Mouse (Mus musculus) adipocyte (in vitro differentiated cells): ENCODE measurements around the gene Tacc3.
A peak's percentile ranks its signal among the peaks of the same experiment; 100 is the strongest.

Source experiments
- DNase-seq: peaks from one replicate; pipeline ENCODE4 v3.0.0-alpha.2; 2016; ENCODE audit warnings: low spot score

The Tacc3 gene

DNA sequence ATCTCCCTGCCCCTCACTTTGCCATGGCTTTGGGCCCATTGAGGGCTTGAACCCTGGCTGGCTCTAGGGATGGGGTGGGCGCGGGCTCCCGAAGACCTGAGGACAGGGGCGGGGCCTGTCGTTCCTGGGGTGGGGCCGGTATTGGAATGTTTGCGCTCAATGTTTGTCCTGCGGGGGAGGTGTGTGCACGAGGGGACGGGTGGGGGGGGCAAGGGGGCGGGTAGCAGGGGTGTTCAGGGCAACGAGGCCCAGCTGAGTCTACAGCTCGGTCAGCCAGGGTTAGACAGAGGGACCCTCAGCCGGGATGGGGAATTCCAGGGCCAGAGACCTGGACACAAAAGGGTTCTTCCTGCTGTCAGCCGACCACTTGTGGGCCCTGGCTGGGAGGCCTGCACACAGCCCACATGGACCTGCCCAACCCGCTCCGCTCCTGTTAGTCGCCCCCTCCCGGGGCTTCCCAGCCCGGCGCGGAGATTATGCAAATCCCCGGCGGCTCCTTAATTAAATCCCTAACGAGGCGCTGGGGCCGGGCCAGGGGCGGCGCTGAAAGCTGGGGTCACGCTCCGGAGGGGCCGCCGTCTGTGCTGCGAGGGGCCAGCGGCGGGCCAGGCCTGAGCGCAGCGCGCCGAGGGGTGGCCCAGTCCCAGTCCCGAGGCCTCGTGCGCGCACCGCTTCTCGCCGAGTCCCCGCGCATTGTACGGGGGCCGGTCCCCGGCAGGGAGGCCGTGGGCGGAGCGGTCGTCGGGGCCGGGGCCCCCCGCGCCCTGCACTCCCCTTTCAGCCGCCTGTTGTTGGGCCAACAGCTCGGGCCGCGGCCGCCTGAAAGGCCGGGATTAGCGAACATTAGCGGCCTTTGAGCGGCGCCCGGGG is 37.2 kb downstream of the Tacc3 start:
- no peak for DNase-seq

- DNase-seq = no peak
These were observed 37.8 kb downstream of the Tacc3 start for GRCm38 (mm10) chr5:33695718-33696121.

DNA sequence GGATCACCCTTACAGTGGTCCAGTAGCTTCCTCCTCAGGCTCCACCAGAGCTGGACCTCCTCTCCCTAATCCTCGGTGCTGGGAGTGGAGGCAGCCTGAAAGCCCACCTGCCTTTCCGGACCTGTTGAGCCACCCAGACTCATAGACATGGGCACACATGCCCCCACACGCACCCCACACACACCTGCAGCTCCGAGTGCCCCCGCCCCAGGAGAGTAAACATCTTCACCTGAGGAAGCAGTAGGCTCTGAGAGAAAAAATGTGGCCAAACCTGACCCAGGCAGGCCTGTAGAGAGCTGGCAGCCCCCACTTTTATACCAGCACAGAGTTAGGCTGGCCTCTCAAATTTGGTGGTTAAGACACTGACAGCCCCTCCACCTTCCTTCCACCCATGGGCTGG is 38.5 kb downstream of the Tacc3 start:
- DNase-seq = no peak

DNA sequence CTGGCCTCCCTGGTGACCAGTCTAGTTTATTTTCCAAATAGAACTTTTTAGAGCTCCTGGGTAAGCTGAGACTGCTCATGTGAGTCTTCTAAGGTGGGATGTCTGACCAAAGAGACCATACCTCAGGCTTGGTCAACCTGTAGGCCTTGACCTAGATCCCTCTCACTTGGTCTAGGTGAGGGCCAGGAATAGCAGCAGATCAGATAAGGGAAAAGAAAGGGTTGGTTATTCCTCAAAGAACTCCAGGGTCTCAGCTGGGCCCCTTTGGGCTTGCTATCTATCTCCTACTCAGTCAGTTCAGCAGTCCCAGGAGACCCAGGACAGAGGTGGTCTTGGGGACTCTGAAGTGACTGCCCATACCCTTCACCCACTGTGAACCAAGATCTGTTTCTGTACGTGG is 39.6 kb downstream of the Tacc3 start:
- DNase-seq = no peak

DNA sequence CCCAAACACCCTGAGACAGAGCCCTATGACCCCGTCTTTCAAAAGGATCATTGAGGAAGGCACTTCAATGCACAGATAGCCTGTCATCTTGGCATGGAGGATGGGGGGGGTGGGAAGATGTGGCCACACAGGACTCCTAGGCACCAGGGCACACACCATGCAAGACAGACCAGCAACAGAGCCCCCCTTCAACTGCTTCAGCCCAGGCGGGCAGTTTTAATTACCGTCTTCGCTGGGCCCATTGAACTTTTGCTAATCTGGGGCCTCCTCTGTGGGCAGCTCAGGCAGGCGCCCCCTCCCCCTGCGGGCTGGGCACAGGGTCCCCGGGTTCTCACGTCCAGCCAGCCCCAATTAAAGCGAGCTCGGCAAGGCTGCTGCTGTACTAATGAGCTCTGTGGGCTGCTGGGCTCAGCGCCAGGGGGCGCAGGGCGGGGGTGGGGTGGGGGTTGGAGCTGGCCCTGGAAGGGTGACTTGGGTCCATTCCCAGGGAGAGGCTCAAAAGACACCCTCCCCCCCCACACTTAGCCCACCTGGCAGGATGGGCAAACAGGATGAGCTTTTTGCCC is 40.1 kb downstream of the Tacc3 start:
- DNase-seq = no peak

DNA sequence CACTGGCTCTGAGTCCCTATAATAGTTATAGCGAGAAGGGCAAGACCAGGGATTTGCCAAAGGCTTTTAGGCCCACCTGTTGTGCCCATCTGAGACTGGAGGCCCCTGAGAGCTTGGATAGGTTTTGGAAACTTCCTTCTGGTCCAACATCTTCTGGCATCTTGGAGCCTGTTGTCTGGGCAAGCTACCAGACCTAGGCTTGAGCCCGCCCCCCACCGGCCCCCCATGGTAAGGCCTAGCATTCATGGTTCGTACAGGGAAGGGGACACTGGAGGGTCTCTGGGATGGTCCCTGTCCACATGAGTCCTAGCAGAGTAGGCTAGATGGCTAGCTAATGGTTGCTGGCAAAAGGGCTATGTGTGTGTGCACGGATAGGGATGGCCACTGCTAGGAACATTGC is 40.7 kb downstream of the Tacc3 start:
- no peak for DNase-seq

DNA sequence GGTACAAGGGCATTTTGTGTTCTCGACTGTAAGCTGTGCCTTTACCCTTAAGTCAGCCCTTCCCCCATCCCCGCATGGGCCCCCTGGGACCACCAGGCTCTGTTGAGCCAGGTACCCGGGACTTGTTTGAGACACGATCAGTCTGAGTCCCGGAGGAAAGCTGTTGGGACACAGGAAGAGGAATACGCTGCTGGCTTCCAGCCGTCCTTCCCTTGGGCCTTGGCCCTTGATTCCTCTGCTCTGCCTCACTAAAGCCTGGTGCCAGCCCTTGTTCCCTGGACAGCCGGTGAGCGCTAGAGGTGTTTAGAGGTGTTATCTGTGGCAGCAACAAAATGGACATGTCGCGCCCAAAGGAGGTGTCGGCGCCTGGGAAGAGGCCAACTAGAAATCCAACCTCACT is 42.1 kb downstream of the Tacc3 start:
- DNase-seq = no peak

GRCm38 (mm10) chr5:33701832-33702231 is 43.9 kb downstream of the Tacc3 start:
- no peak for DNase-seq

GRCm38 (mm10) chr5:33703999-33704398 is 46.1 kb downstream of the Tacc3 start:
- DNase-seq = no peak

- no peak for DNase-seq
These were observed 47.1 kb downstream of the Tacc3 start for GRCm38 (mm10) chr5:33704945-33705611.

DNA sequence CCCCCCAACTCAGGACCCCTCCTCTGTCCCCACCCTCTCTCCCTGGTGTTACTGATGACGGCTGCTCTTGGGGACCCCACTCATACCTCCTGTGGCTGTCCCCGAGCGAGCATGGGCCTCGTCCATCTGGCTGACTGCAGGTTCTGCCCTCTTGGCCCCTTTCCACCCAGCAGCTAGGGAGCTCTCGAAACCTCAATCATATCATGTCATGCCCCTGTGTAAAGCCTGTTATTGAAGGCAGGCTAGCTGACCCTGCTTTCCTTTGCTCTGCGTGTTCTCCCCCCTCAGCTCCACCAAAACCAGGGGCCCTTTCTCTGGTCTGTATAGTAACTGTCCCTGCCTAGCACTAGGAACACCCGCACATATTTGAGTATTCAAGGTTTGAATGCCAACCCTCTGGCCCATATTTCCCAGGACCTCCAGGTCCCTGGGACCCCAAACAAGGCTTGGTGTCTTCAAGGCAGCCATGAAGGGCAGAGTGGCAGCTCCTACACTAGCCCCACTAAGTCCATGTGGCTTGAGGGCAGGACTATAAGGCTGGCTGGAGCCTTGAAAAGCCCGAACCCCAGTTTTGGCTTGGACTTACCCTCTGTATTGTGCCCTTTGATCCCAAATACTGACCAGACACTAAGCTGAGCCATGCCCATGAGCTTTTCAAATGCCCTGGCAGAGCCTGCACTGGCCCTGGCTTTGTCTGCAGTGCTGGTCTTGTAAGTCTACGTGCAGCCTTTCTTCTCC is 47.9 kb downstream of the Tacc3 start:
- no peak for DNase-seq

GRCm38 (mm10) chr5:33706350-33706629 is 48.4 kb downstream of the Tacc3 start:
- no peak for DNase-seq

- DNase-seq = peak; percentile 32
These were observed 49.2 kb downstream of the Tacc3 start for GRCm38 (mm10) chr5:33707163-33707562.

GRCm38 (mm10) chr5:33709037-33709436 is 51.1 kb downstream of the Tacc3 start:
- no peak for DNase-seq

DNA sequence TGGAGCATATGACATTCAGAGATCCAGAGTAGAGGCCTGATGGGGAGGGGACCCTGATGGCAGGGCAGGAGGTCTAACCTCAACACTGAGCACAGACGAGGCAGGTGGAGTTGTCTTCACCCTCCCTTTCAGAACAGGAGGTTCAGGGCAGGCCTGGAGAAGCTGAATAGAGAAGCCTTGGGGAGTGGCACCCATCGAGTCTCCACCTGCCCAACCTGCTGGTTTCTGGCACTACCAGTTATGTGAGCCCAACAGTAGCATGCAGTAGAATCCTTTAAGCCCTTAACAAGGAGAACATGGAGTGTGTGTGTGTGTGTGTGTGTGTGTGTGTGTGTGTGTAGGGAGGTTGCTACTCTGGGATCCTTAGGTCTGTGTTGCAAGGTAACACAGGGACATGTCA is 54.6 kb downstream of the Tacc3 start:
- DNase-seq = no peak

GRCm38 (mm10) chr5:33715182-33715581 is 57.3 kb downstream of the Tacc3 start:
- no peak for DNase-seq

DNA sequence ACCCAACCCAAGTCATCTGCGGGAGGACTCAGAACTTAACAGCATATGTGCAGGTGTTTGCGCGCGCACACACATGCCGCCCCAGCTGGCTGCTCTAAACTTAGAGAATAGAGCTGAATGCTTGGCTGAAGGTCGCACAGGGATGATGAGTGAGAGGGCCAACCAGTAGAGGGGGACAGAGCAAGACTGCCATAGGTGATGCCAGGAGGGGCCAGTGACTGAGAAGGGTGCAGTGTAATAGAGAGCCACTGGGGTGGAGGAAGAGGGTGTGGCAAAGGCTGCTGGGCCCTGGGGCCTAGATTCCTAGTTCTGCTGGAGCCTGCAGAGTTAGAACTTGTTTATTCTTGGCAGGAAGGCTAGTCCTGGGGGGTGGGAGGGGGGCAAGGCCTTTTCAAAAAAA is 58.5 kb downstream of the Tacc3 start:
- DNase-seq = no peak

DNA sequence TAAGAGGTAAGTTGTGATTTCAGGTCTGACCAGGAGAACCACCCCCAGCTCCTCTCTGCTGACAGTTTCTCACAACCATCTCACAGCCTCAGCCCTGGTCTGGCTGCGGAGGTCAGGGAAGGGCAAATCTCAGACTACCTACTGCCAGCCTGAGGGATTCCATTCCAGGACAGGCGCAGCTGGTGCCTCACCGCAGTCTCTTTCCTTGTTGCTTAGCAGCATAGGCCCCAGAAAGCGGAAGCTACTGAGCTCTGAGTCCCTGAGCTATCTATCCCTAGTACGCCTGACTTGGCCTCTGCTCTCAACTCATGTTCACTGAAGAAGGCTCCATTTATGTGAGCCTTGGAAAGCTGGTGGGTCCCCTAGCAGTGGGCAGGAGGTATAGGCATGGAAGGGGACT is 60.5 kb downstream of the Tacc3 start:
- DNase-seq = no peak

- no peak for DNase-seq
These were observed 63.0 kb downstream of the Tacc3 start for GRCm38 (mm10) chr5:33720852-33721490.

DNA sequence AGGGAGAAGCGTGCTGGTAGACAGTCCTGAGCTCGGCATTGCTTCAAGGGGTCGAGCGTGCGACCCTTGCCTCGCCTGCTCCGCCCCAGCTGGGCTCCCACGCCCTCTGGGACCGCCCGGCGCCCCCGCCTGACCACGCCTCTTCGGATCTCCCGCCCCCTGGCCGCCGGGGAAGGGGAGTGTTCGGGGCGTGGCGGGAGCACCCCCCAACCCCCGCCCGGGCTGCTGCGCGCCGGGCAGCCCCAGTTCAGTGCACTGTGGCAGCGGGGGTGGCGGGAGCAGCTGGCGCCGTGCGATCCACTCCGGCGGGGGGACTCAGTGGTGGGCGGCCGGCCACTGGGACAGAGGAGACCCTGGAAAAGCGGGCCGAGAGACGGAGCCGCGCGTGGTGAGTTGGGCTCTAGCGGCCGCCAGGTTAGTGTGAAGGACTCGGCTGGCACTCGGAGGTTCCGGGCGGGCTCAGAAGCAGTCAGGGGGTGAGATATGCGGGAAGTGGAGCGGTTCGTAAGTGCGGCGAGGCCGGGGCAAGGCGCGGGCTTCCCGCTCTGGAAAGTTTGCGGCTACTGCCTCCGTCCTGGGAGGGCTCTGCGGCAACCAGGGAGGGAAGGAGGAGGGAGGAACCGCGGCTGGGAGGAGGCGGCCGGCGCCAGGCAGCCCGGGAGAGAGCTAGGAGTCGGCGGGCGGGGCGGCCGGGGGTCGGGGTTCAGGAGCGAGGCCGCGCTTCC is 63.8 kb downstream of the Tacc3 start, which contains the start of gene Fgfr3:
TSS of gene Fgfr3 (plus strand) at position 134 of the 725 bp plus-strand sequence.
- peak; percentile 29 for DNase-seq

DNA sequence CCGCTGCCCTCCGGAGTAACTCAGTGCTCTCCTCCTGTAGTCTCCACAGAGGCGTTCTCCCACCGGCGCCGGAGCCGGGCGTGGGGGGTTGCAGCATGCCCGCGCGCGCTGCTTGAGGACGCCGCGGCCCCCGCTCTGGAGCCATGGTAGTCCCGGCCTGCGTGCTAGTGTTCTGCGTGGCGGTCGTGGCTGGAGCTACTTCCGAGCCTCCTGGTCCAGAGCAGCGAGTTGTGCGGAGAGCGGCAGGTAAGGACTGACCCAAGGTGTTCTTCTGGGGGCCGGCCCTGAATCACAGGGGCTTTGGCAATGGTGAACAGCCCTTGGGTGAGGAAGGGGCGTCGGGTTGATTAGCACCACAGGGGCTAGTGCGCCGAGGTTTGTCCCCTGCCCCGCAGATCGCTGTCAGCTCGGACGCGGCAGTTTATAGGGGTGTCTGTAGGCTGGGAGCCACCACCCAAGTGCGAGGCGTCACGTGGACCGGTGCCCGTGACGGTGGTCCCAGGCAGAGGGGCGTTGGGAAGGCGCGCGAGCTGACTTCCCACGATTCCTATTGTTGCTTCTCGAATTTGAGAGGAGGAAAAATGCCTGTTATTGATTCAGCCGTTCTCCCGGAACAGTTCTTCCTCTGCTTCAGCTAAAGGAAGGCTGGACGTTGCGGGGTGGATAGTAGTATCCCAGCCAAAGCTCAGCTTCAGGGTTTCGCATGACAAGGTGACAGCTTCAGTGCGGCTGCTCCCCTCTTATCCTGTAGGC is 64.5 kb downstream of the Tacc3 start:
- DNase-seq = no peak
